Mouse (Mus musculus): ENCODE measurements around the gene Inpp5e.
"Not testable (repeated sequence)": the region's sequence is repeated elsewhere in the genome, so short reads cannot be mapped to it uniquely, and the experiment has no call there.

The Inpp5e gene

DNA sequence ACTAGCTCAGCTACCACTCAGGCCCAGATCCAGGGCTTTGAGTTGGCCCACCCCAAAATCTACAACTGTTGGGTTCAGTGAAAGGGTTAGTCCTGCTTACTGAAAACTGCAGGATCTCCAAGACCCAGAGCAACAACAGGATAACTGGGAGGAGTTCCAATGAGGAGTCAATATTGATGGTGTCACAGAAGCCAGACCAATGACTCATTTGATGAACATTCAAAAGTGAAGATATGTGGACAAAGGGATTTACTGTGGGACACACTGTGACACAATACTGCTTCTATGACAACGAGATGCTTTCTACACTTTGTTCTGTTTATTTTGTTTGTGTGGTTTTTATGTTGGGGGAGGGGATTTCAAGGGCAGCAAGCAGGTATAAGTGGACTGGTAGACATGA, 9.1 kb upstream of the Inpp5e start:
- no peak for DNase-seq (ENCODE audit: low read depth)

GRCm38 (mm10) chr2:26417066-26417465, 8.1 kb upstream of the Inpp5e start:
- no peak for DNase-seq (ENCODE audit: low read depth)

GRCm38 (mm10) chr2:26410931-26411411, 2.0 kb upstream of the Inpp5e start:
- no peak for DNase-seq (ENCODE audit: low read depth)

- DNase-seq (ENCODE audit: low read depth): no peak
Observed at GRCm38 (mm10) chr2:26410091-26410490, 1.1 kb upstream of the Inpp5e start.

- DNase-seq (ENCODE audit: low read depth): no peak
Observed at GRCm38 (mm10) chr2:26409362-26409761, 359 bp upstream of the Inpp5e start.

DNA sequence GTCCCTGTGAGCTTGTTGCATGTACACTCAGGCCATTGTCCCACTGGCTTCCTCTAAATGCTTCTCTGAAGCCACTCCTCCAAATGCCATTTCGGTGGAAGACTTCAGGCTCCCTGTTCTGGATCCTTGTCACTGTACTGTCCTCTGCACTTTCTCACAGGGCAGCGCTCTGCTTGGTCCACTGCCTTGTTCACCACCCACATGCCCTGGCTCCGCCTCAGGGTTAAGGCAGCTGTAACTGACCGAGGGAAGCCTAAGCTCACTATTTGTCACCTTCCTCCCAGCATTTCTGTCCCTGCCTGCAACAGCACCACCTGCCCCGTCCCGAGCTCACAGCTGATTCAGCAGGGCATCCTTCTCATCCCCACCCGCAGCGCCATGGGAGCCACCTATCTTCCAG, 5.7 kb downstream of the Inpp5e start:
- no peak for DNase-seq (ENCODE audit: low read depth)

GRCm38 (mm10) chr2:26402265-26402664, 6.7 kb downstream of the Inpp5e start:
- no peak for DNase-seq (ENCODE audit: low read depth)

- DNase-seq (ENCODE audit: low read depth): no peak
Observed at GRCm38 (mm10) chr2:26401023-26401422, 8.0 kb downstream of the Inpp5e start.

GRCm38 (mm10) chr2:26400296-26400695, 8.7 kb downstream of the Inpp5e start:
- DNase-seq (ENCODE audit: low read depth): no peak

DNA sequence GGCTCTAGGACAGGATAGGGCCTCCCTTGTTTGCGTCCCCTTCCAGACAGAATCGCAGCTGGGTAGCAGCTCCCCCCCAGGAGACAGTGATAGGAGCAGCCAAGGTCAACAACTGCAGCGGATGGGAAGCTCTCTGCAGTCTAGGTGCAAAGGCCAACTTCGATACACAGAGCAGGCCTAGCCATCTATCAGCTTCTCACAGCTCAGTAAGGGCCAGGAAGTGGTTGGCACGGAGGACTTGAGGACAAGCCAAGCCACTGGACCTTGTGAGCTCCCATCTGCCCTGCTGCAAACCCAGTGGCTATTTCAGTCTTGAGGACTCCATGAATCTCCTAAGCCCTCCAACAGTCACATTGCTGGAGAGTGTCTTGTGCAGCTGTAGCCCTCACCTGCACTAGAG, 9.4 kb downstream of the Inpp5e start:
- no peak for DNase-seq (ENCODE audit: low read depth)

DNA sequence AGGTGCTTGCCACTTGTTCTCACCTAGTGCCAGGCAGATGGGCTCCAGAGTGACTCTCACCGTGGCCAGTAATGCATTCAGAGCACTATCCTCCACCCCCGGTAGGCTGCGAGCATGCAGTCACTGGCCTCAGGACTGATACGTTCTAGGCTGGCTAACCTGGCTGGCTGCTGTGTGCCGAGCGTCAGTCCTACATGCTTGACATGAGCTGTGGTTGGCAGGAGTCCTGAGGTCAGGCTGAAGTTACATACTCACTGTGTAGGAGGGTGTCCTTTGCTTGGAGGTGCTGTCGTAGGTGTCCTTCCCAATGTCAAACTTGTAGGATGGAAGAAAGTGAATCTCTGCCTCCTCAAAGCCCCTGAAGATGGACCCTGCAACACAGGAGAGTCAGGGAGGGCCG, 10.0 kb downstream of the Inpp5e start:
- no peak for DNase-seq (ENCODE audit: low read depth)

DNA sequence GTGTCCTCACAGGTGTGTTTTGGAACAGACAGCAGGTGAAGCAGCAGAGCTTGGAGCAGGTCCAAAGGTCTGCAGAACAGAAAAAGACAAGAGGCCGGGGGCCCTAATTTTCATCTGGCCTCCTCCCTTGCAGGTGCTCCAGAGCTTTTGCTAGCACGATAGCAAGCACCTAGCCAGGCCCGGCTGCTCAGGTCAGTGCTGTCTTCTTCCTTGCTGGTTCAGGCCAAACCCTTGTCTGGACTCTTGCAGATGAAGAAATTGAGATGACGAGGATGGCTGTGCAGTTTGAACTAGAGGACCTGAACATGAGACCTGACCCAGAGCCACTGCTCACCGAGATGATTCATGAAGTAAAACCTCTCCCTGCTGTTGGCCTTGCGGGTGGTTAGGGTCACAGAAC, 17.4 kb downstream of the Inpp5e start:
- DNase-seq (ENCODE audit: low read depth): no peak

DNA sequence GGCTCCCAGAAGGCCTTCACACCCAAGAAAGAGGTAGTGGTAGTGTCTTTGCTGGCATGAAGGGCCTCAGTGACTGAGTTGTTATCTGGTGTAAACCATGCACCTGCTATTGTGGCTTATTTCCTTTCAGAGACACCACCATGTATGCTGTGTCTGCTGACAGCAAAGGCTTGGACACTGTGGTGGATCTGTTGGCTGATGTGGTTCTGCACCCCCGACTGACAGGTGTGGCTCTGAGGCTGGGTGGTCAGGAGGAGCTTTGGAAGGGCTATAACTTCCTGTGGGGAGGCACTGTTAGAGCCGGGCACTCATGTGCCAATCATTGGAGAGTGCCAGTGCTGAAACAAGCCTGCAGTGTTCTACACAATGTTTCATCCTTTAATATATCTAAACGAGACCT, 18.0 kb downstream of the Inpp5e start:
- no peak for DNase-seq (ENCODE audit: low read depth)

- peak; percentile 93 for DNase-seq (ENCODE audit: low read depth)
Observed at GRCm38 (mm10) chr2:26389154-26389690, 19.8 kb downstream of the Inpp5e start, which contains the start of the genes Entr1 and Pmpca. TSS of gene Entr1 (minus strand) at chr2:26389316. TSS of gene Pmpca (plus strand) at chr2:26389339.

GRCm38 (mm10) chr2:26388682-26389153, 20.3 kb downstream of the Inpp5e start:
- DNase-seq (ENCODE audit: low read depth): no peak

DNA sequence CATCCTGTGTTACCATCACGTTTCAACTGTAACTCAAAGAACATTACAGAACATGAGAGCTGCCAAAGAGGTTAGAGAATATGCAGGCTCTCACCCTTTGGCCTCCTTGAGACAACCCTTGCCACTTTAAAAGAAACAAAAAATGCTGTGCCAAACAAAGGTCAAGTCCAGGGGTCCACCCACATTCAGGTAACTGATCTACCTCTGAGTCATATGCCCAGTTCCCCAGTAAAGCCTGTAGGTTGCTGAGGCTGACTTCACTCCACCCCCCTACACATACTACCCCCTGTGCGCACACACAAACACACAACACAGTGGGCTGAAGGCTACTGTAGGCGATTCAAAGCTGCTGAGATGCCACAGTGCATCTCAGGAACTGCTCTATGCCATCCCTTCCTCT, 21.3 kb downstream of the Inpp5e start:
- no peak for DNase-seq (ENCODE audit: low read depth)

- not testable (repeated sequence) for DNase-seq (ENCODE audit: low read depth)
Observed at GRCm38 (mm10) chr2:26380871-26381270, 28.1 kb downstream of the Inpp5e start.

DNA sequence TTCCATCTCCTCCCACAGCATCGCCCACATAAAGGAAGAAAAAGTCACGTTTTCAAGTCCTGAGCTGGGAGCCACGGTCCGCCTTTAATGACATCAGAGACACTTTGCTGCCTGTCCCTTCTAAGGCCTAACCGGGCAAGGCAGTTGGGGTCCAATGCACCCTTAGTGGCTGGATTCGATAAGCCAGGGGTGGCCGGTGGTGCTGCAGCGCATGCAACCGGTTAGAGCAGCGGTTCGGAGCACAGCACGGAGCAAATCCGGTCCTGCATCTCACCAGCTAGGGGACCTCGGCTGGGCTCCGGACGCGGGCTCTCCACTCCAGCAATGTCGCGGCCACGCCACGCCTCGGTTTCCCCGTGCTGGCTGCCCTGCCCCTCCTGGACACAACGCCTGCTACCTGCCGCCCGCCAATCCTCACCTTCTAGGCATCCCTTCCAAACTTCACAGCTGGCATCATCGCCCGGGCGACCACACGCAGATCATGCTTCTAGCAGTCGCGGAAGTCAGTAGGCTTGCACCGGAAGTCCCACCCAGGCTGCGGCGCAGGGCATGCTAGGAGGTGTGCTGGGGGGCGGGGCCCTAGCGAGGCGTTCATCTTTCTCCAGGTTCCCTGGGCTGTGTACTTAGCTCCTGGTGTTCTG, 28.8 kb downstream of the Inpp5e start, which contains the start of gene Snapc4:
TSS of gene Snapc4 (minus strand) at position 523 of the 641 bp plus-strand sequence.
- DNase-seq (ENCODE audit: low read depth): peak; percentile 92

GRCm38 (mm10) chr2:26372396-26372795, 36.6 kb downstream of the Inpp5e start:
- no peak for DNase-seq (ENCODE audit: low read depth)

DNA sequence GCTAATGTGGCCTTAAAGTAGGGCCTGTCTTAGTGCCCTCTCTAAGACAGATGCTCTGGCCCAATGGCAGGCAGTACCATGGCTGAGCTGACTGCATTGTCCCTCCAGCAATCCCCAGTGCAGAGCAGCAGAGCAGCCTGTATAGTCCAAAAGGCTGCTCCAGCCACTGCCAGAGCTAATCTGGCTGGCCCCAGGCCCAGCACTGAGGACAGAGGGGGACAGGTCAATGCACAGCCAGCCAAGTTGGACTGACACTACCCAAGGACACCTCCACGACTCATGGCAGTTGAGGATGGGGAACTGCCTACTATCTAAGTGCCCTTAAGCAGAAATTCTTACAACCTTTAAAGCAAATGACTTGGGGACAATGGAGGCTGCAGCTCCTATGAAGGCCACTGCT, 40.4 kb downstream of the Inpp5e start:
- DNase-seq (ENCODE audit: low read depth): no peak

DNA sequence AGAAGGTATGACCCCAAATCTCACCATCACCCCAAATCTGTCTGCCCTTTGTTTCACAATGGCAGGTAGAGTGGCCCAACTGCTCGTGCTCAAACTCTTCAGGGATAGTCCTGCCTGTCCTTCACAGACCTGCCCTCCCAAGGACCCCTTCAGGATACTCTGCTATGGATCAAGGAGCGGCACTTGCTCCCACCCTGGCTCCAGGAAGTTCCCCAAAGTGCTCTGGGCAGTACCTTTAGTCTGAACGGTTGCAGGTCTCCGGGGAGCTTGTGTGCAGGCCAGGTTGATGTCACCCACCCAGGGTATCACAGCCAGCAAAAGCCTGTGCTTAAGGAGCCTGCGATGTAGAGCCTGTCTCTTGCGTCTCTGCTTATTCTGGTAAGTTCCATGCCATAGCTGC, 41.1 kb downstream of the Inpp5e start:
- no peak for DNase-seq (ENCODE audit: low read depth)

DNA sequence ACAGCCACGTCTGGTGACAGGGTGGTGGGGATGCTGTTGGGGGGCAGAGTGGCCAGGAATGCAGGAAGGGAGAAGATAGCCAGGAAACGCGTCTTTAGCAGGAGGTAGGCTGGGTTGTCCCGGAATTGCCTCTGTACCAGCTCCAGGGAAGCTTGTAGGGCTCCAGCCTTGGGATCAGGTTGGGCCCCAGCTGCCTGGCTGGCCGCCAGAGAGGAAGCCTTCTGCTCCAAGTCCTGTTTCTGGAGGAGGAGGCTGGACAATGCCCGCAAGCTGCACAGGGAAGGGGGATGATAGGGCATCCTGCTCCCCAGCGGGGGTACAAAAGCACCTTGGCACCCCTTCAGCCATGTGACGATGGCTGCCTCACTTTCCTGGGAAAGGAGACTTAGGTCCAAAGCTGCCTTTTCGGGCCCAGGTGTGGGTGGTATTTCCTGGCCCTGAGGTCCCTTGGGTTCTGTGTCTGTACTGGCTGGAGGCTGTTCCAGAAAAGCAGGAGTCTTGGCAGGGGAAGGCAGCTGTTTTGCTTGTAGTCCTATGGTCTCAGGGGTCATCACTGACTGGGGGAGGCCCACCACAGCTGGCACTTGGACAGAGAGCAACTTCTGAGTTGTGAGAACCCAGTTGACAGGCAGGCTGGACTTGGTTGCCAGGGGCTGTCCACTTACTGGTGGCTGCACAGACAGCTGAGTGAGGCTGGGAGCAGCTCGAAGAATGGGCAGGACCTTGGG, 44.1 kb downstream of the Inpp5e start:
- DNase-seq (ENCODE audit: low read depth): no peak

- DNase-seq (ENCODE audit: low read depth): no peak
Observed at GRCm38 (mm10) chr2:26363481-26363880, 45.5 kb downstream of the Inpp5e start.

Measured in induced T-regulatory cell, adult 2 months (primary cell).